Mouse (Mus musculus): ENCODE results near the gene Cyp8b1.

GRCm38 (mm10) chr9:121950418-121951113 lies 34.5 kb upstream of the Cyp8b1 start, which contains the start of gene Fam198a:
- no peak for TF ChIP-seq GATA1 (IDR thresholded peaks at IDR 0.05; ENCODE audit: low read length)
- TF ChIP-seq TAL1 (IDR thresholded peaks at IDR 0.05; ENCODE audit: low read length): no peak
